Mouse (Mus musculus) olfactory bulb, adult 2 months (tissue): Measurements from ENCODE around the gene Prr32.

Experiments
- CTCF ChIP-seq: fragments of 200-500 bp; IDR thresholded peaks from 2 replicates; pipeline ENCODE4 v1.5.1; 2012; ENCODE audit warnings: low read depth, mild to moderate bottlenecking, low read length, moderate library complexity; ENCODE audit not compliant: insufficient read depth
- POLR2A ChIP-seq: fragments of 200-500 bp; IDR thresholded peaks from 2 replicates; pipeline ENCODE4 v1.6.1; 2012; ENCODE audit warnings: mild to moderate bottlenecking, low read depth, low read length, moderate library complexity; ENCODE audit not compliant: insufficient read depth

GRCm38 (mm10) chrX:45090604-45091003 lies at the start of gene Prr32:
- TF ChIP-seq POLR2A: no peak
- no peak for TF ChIP-seq CTCF
